Mouse (Mus musculus) lung, postnatal 4 days (tissue): ENCODE data around the gene Olfr874.
A peak's percentile ranks its signal among the peaks of the same experiment; 100 is the strongest.
"Not testable (repeated sequence)": the region's sequence is repeated elsewhere in the genome, so short reads cannot be mapped to it uniquely, and the experiment has no call there.

Experiments used
- DNase-seq, 2 experiments: peaks; one replicate each; pipeline ENCODE4 v3.0.0; 2021

Olfr874 gene

DNA sequence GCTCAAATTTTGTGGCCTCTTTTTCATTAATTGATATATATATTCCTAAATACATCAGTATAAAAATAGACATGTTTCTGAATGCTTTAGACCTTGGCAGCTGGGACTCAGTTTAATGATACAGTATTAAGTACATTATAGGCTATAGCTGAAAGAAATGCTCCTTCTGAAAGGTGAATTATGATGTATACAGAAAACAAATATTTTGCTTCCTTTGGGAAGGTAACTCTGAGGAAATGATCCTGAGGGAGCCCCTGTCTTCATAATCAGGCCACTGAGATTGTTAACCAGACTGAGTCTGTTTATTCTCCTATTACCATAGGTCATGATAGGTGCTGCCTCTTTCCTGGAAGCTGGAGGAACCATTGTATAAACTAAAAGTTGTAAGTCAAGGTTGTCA is at the start of gene Olfr874:
Gene Olfr874, plus strand, starts transcription at position 301 of the 400 bp plus-strand sequence.
- DNase-seq: no peak

DNA sequence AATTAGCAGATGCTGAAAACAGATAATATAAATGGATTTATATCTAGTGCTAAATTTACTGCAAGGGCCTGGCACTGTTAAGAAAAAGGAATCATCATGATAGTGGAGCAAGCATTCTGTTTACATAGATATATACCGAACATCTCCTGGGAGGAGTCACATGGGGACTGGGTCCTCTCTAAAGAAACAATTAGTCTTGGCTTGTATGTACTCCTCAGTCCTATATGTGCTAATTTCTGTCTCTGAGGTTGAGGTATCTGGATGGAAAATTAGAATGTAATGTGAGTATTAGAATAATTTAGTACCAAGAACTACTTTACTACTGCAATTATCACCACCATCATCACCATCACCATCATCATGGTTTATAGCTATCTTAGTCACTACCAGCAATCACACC is 28.8 kb upstream of the Olfr874 start, which contains the start of gene Olfr160:
Gene Olfr160, minus strand, starts transcription at position 101 of the 400 bp plus-strand sequence.
- DNase-seq: no peak

DNA sequence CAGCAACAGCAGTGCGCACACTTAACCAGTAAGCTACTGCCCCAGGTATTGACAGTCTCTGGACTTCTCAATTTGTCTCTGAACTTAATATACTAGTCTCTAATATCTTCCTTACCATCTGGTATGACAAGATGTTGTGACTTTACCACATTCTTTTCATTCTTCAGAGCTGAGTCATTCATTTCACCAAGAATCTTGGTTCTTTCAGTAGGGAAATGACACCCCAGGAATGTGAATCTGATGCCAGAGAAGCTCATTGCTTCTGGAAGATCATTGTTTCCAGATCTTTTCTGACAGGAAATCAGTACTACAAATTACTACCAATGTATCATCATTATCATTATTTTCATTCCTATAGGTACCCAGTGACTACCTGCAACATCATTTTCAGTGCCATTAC is 10.6 kb upstream of the Olfr874 start:
- no peak for DNase-seq

DNA sequence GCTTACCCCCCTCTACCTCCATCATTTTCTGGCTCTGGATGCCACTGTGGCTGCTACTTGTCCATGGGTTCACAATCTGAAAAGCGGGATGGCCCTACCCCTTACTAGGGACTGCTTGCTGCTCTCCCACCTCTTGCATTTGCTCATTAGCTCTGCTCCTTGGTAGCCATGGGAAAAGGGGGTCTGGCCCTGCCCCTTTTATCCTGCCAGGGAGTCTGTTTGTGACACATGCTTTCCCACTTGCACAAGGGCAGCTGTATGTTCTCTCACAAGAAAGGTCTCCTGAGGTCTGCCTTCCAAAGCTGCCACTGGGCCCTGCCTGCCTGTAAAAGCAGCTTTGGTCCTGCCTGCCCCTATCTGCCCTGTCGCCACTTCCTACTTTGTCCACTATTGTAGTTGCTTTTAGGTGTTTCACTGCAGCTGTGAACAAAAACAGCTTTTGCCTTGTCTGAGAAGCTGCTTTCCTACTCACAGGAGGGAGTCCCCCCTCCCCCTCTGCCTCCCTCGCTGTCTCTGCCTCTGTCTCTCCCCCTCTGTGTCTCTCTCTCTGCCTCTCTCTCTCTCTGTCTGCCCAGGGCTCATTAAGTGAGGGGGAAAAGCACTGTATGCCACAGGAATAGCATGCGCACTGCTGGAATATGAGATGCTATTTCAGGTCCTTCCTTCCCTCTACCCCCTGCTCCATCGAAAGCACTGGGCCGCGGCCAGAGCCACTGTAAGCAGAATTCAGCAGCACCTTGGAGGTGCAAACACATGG is 5.6 kb downstream of the Olfr874 start:
- DNase-seq: peak in 1 of 2 experiments; percentile 18

DNA sequence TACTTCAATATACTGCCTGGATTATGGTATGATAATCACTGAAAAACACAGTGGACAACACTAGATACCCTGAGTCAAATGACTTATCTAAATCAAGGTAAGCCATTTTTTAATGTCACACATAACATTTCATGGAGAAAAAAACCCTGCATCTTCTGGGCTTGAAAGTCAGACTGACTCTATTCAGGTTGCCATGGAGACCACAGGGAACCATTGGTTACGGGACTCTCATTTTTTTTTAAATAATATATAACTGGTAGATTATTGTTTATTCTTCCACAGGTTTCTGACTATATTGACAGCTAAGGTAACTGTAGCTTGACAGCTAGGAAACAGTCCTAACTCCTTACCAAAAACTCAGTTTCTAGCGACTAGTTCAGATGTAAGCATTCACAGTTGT is 6.6 kb downstream of the Olfr874 start:
- no peak for DNase-seq

DNA sequence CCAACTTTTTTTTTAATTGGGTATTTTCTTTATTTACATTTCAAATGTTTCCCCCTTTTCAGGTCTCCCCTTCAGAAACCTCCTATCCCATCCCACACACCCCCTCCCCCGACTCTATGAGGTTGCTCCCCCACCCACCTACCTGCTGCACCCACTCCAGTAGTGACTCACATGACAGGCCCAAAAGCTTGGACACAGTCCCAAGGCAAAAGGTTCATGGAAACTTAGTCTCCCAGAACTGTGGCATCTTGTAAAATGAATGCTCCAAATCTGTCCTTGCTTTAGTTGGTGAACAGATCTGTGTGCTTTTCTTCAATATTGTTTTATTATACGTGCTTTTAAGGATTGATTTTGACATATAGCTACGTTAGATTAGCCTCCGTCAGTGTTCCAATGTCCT is 7.1 kb downstream of the Olfr874 start:
- no peak for DNase-seq

DNA sequence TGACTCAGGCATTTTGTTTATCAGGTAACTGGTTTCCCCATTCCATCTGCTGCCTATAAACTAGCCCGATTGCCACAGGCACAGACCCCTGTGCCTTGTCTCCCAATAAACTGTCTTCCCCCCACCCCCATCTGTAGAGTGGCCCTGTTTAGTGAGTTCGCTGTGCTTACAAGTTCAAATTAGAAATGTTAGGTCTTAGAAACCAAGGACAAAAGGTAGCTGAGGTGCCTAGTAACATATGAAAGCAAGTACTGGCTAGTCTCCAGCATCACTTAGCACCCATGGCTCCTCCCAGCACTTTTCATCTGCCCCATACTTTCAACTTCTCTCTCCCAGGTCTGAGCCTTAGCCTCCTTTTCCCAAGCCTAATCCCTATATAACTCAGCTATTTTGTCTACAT is 16.8 kb downstream of the Olfr874 start:
- DNase-seq: no peak

DNA sequence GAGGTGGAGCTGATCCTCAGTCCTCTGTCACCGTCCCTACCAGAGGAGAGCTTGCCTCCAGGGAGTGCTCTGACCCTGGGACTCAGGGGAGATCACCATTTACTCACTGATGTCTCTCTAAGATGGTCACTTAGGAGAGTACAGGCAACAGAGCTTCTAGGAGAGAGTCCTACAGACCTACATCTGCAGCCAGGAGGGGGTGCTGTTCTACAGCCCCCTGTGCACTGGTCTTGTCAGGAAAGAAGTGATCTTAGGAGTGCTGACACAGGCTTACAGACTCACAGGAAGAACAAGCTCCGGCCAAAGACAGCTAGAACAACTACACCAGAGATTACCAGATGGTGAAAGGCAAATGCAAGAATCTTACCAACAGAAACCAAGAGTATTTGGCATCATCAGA is 17.6 kb downstream of the Olfr874 start:
- no peak for DNase-seq

DNA sequence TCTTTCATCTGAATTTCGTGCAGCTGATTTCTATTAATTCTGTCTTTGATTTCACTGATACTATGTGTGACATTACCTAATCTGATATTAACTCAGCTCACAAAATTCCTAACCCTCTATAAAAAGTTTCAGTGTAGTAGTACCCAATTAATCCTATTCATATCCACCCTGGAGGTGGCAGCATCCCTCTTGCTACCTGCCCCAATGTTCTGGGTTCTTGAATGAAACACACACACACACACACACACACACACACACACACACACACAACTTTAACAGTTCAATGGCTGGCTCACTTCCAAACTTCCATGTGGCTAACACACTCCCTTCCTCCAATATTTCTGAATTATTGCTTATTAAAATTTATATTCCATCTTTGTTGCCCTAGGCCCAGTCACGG is 25.8 kb downstream of the Olfr874 start:
- no peak for DNase-seq

DNA sequence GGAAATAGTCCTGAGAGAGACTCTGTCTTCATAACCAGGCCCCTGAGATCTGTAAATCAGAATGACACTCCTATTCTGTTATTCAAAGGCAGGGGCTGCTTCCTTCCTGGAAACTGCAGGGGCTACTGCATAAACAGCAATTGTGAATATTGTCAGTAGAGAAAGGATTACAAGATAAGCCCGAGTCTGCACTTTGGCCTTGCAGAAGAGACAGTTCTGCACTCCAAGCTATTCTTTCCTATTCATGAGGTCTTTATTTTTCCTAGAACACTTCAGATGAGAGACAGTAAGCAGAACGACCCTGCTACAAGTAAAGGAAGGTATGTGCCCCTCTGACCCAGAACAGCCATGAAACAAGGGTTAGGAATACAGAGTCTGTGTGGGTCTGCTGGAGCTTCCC is 26.9 kb downstream of the Olfr874 start, which contains the start of gene Olfr875:
Gene Olfr875, plus strand, starts transcription at position 99 of the 400 bp plus-strand sequence.
- DNase-seq: no peak

DNA sequence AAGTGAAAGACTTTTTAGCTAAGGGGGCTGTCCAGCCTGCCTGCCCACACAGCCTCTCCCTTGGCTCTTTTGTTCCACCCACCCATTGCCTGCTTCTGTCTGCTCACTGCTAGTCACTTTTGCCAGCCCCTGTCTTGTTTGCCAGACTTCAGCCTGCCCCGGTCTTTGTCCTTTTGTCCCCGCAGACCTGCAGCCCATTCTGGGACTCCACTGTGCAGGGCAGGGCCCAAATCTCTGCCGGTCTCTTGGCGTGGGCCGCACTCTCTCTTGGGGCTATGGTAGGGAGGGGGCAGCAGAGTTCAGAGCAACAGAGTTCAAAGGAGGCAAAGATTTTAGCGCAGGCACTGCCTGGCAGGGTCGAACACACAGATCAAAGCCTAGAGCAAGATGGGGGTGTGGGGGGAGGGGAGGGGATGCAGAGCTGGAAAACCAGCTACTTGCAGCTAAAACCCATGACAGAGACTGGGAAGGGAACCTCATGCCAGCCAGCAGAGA is 37.9 kb downstream of the Olfr874 start:
- DNase-seq: peak; percentile 4 to 25

DNA sequence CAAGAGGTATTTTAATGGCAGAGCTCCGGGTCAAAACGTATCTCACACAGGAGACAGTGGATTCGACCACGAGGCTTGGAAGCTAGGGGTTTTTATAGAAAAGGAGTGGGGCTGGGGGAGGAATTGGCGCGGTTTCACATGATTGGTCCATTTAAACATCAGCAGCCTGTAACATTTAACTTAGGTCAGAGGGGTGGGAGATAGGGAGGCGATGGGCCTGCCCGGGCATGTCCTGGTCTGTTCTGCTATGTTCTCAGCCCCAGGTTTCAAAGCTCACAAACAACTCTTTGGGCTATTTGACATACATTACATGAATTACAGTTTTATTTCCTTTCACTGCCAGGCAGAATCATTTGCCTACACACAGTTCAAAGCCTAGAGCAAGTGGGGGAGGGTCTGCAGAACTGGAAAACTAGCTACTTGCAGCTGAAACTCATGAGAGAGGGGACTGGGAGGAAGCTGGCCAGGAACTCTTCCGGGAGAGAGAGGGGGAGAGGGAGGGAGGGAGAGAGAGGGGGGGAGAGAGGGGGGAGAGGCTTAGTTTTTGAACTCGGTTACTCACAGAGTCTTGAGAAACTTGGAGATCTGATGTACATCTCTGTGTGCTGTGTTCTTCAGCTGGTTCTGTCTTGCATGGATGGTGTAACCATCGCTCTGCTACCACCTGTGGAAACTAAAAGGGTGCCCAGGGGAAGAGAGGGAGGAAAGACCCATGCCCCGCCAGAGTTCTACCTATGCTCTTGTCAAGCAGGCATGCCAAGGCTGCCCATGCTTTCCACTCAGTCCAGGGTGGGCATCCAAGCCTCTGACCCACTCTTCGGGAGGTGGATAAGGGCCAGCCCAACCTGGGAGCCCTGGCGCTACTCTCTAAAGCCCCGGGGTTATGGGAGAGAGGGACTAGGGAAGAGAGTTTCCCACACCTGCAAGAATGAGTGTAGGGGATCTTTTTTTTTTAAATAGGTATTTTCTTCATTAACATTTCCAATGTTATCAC is 38.8 kb downstream of the Olfr874 start:
- not testable (repeated sequence) for DNase-seq

DNA sequence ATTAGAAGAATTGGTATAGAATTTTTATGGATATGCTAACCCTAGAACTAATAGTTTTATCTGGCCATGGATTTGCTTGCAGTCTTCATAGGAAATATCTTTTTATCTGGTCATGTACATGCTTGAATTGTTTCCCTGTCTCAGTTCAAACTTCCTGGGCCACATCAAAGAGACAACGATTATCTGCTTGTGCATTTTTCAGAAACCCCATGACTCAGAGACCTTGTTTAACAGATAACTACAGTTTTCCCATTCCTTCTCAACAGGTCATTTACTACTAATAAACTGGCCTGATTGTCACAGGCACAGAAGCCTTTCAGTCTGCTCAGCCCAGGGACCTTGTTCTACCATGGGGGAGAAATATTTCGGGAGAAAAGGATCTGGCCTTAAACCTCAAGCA is 41.5 kb downstream of the Olfr874 start:
- no peak for DNase-seq
